Mouse (Mus musculus) forebrain, postnatal 0 days (tissue): Measurements from ENCODE around the gene Nop58. TPM values are rescaled to one million over a fixed set of nuclear protein-coding genes. Genes with fewer than 3 reads are reported as not detected.

Source experiments
- ATAC-seq: fragments of 200-750 bp; cut with Nextera tagmentation; 2 replicates; pipeline ENCODE4 v1.8.0; 2017; ENCODE audit warnings: mild to moderate bottlenecking, moderate library complexity
- DNase-seq: peaks from one replicate; pipeline ENCODE4 v3.0.0-alpha.2; 2015
- H3K27ac ChIP-seq: fragments of 300-500 bp; sonication (generic); 2 replicates; pipeline ENCODE4 v1.5.1; 2014; ENCODE audit warnings: low read depth, mild to moderate bottlenecking, antibody characterized with exemption, low read length, moderate library complexity, mixed read lengths
- H3K27me3 ChIP-seq: fragments of 300-500 bp; sonication (generic); 2 replicates; pipeline ENCODE4 v1.6.1; 2014; ENCODE audit warnings: mild to moderate bottlenecking, low read length, mixed read lengths; ENCODE audit not compliant: insufficient read depth
- H3K36me3 ChIP-seq: fragments of 300-500 bp; sonication (generic); 2 replicates; pipeline ENCODE4 v1.6.1; 2014; ENCODE audit warnings: mild to moderate bottlenecking, moderate library complexity; ENCODE audit not compliant: insufficient read depth
- H3K4me1 ChIP-seq: fragments of 300-500 bp; sonication (generic); 2 replicates; pipeline ENCODE4 v1.6.1; 2014; ENCODE audit warnings: antibody characterized with exemption; ENCODE audit not compliant: insufficient read depth
- H3K4me2 ChIP-seq: fragments of 300-500 bp; sonication (generic); 2 replicates; pipeline ENCODE4 v1.6.1; 2014; ENCODE audit warnings: low read depth, mild to moderate bottlenecking, moderate library complexity
- H3K4me3 ChIP-seq: fragments of 300-500 bp; sonication (generic); 2 replicates; pipeline ENCODE4 v1.5.1; 2014; ENCODE audit warnings: low read depth, low read length, mixed read lengths
- H3K9ac ChIP-seq: fragments of 300-500 bp; sonication (generic); 2 replicates; pipeline ENCODE4 v1.6.1; 2014; ENCODE audit warnings: mild to moderate bottlenecking
- H3K9me3 ChIP-seq: fragments of 300-500 bp; sonication (generic); 2 replicates; pipeline ENCODE4 v1.6.1; 2016; ENCODE audit warnings: low read length
- CTCF ChIP-seq: sonication (generic); IDR thresholded peaks from 2 replicates; pipeline ENCODE4 v1.5.1; 2016; ENCODE audit warnings: antibody characterized with exemption, control low read depth, low read depth
- WGBS: fragments of 180-500 bp; shearing (Covaris S2); extraction: QIAGEN DNeasy Blood & Tissue Kit; methylation state at CpG from one replicate; pipeline ENCODE4 v1.1.7; 2014; 5-methylcytosine and 5-hydroxymethylcytosine counted together
- polyA plus RNA-seq: library from polyadenylated mRNA; unstranded; fragments of >200 nt; fragmentation: Nextera tagmentation; extraction: Ambion mirVana; gene quantifications from 2 replicates; pipeline ENCODE4 v1.2.1, GENCODE M21; 2015
- total RNA-seq: library from RNA; depleted of rRNA; stranded (reverse); fragments of >200 nt; gene quantifications from 2 replicates; pipeline ENCODE4 v1.2.3, GENCODE M21; 2014; rRNA removed

The Nop58 gene
- total and polyA plus RNA-seq, 2 experiments from 2014 or later: 91.1 to 143 TPM

DNA sequence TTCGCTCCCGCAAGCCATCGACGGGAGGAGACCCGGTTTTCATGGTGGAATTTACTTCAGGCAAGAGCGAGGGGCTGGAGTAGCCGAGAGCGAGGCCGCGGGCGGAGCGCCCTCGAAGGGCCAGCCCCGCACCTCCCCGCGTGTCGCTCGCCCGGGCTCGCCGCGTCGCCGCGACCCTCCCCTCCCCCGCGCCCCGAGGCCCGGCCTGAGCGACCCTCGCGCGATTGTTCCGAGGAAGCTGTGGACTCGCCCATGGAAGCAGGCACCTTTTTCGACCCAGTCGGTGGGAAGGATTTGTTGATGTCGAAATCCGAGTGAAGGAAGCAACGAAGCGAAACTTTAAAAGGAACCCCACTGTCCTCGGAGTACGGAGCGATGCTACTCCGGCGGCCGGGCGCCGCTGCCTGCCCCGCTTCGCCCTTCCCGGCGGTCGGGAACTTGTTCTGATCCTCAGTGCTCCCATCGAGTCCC is 79.0 kb downstream of the Nop58 start:
- peak overlapping the region; percentile 77 for H3K4me2 ChIP-seq
- WGBS: 3% methylated on average over 42 of the region's 55 CpGs
- peak; percentile 4; the same call in 1 of the 2 replicates for ATAC-seq
- H3K4me1 ChIP-seq: 0 out of 2 replicates have a peak, but pooled peaks cover 4% of the 10 kb centered on the region
- no peaks in the 10 kb centered on the region for H3K9me3 ChIP-seq
- peak; percentile 66 for DNase-seq
- no peak for TF ChIP-seq CTCF
- H3K9ac ChIP-seq: peak overlapping the region; percentile 77
- peak overlapping the region; percentile 96 for H3K4me3 ChIP-seq
- peak overlapping the region; percentile 97 for H3K27ac ChIP-seq
- H3K27me3 ChIP-seq: no peaks in the 10 kb centered on the region
- H3K36me3 ChIP-seq: no peaks in the 10 kb centered on the region

DNA sequence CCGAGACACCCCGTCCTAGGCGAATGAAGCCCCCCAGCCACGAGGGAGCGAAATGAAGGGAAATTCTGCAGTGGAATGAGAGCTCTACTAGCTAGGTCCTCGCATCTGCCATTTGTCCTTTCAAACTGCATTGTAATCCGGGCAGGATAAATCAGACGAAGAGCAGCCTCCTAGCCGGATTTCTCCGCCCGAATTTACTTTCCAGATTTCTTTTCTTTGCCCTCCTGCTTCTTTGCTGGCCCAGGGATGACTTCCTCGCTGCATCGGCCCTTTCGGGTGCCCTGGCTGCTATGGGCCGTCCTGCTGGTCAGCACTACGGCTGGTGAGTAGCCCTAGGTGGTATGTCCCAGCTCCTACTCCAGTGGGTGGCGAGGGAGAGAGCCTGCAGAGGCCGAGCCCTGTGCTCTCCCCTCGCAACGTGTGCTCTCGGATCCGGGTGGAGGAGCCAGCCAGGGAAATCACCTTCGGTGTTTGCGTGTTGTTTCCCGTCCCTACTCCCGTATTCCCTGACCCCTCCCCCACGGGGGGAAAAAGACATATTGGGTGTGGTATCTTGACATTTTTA is 79.7 kb downstream of the Nop58 start:
- peak; percentile 52 for DNase-seq

DNA sequence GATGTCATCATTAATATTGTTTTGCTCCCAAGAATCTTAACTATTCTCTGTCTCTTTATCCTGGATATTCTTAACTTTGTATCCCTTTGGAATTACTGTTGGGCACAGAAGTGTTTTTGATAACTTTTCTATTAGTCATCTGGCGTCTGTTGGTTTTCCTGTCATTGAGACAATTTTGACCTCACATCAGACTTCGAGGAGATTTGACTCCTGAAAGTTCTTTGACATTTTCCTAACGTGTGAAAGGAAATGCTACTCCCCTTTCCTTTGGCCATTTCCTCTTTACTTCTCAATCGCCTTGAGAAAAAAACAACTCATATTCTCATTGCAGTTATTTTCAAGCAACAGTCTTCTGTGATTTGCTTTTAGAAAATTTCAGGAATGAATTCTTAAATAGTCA is 80.5 kb downstream of the Nop58 start:
- TF ChIP-seq CTCF: no peak
- H3K27ac ChIP-seq: no peak overlapping the region
- DNase-seq (no peak), ATAC-seq (no peak)
- H3K9ac ChIP-seq: peak overlapping the region; percentile 14; the same call in 1 of the 2 replicates
- H3K4me1 ChIP-seq: 0 out of 2 replicates have a peak, but pooled peaks cover 4% of the 10 kb centered on the region
- peak overlapping the region; percentile 96 for H3K4me3 ChIP-seq
- no peaks in the 10 kb centered on the region for H3K36me3 ChIP-seq
- WGBS: under 1% methylated on average over 4 of the region's 4 CpGs
- H3K4me2 ChIP-seq: peak overlapping the region; percentile 77
- no peaks in the 10 kb centered on the region for H3K27me3 ChIP-seq
- no peaks in the 10 kb centered on the region for H3K9me3 ChIP-seq

More for the DNA sequence above, 79.7 kb downstream of the Nop58 start:
- no peak for TF ChIP-seq CTCF
- Histone ChIP-seq H3K9me3 (no peaks in the 10 kb centered on the region), H3K9ac (peak overlapping the region; percentile 77), H3K4me2 (peak overlapping the region; percentile 77), H3K4me3 (peak overlapping the region; percentile 96), H3K36me3 (no peaks in the 10 kb centered on the region), H3K27me3 (no peaks in the 10 kb centered on the region), H3K4me1 (0 out of 2 replicates have a peak, but pooled peaks cover 4% of the 10 kb centered on the region), H3K27ac (peak overlapping the region; percentile 97)
- 1% methylated on average over 27 of the region's 27 CpGs for WGBS
- no peak for ATAC-seq

DNA sequence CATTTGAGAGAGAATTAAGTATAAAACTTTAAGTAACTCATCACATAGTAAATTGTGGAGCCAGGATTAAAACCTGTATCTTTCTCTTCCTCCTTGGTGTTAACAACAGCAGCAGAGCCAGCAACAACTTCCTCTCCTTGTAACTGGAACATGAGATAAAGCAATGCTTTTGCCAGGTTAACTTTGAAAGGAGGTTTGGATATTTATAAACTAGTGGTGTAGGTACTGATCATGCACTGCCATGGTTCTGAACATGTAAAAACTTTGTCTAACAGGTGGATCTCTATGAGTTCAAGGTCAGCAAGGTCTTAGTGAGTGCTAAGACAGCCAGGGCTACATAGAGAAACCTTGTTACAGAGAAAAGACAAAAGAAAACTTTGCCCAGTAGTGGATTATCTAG is 81.9 kb downstream of the Nop58 start:
- ATAC-seq: no peak
- Histone ChIP-seq H3K27ac (no peak overlapping the region), H3K4me1 (0 out of 2 replicates have a peak, but pooled peaks cover 7% of the 10 kb centered on the region), H3K36me3 (no peaks in the 10 kb centered on the region), H3K27me3 (no peaks in the 10 kb centered on the region), H3K9ac (no peak overlapping the region), H3K9me3 (no peaks in the 10 kb centered on the region), H3K4me3 (peak overlapping the region; percentile 32), H3K4me2 (peak overlapping the region; percentile 53)
- no peak for TF ChIP-seq CTCF
- DNase-seq: no peak

Other genes starting within 250 kb of the Nop58 start
- gene Fzd7, start 202.5 kb upstream of the Nop58 start, total RNA-seq: 8.6 and 13.9 TPM in 2 replicates
- gene Fzd7, start 202.5 kb upstream of the Nop58 start, polyA plus RNA-seq: 1.5 and 1.9 TPM in 2 replicates
- gene Gm973, start 168.7 kb upstream of the Nop58 start, total RNA-seq: 5.4 and 11.2 TPM in 2 replicates
- gene Gm973, start 168.7 kb upstream of the Nop58 start, polyA plus RNA-seq: 6.5 and 13.8 TPM in 2 replicates
- 172 and 182 TPM in 2 replicates for gene Sumo1, start 14.1 kb upstream of the Nop58 start, total RNA-seq
- gene Sumo1, start 14.1 kb upstream of the Nop58 start, polyA plus RNA-seq: 369 and 428 TPM in 2 replicates
- gene Bmpr2, start 78.4 kb downstream of the Nop58 start, total RNA-seq: 59.8 and 71.4 TPM in 2 replicates
- gene Bmpr2, start 78.4 kb downstream of the Nop58 start, polyA plus RNA-seq: 5.5 and 8.9 TPM in 2 replicates
- 53.4 and 79.7 TPM in 2 replicates for gene Fam117b, start 228.0 kb downstream of the Nop58 start, total RNA-seq
- gene Fam117b, start 228.0 kb downstream of the Nop58 start, polyA plus RNA-seq: 22.1 and 31.8 TPM in 2 replicates